Mouse (Mus musculus) MEL (cell line): ENCODE data around the gene Ddx43.

Experiments
- CTCF ChIP-seq, 3 experiments: IDR thresholded peaks in 2 of 3; conservative IDR thresholded peaks in 1 of 3; 2 replicates each; pipeline ENCODE4 v1.5.1; 2011 to 2012; ENCODE audit warnings: low read length in 3 of 3, low read depth in 2 of 3, mild to moderate bottlenecking in 2 of 3, improper control_type of control experiment in 1 of 3, inconsistent platforms in 1 of 3, mixed read lengths in 1 of 3, moderate library complexity in 1 of 3; ENCODE audit not compliant: control insufficient read depth in 1 of 3, insufficient read depth in 1 of 3, poor library complexity in 1 of 3, severe bottlenecking in 1 of 3
- E2F4 ChIP-seq: IDR thresholded peaks from 2 replicates; pipeline ENCODE4 v1.6.1; 2011; ENCODE audit warnings: low read depth, low read length, improper control_type of control experiment, borderline replicate concordance
- GATA1 ChIP-seq: IDR thresholded peaks from 2 replicates; pipeline ENCODE4 v1.6.1; 2011; ENCODE audit warnings: low read depth, low read length, improper control_type of control experiment
- KAT2A ChIP-seq: conservative IDR thresholded peaks from 2 replicates; pipeline ENCODE4 v1.6.1; 2012; ENCODE audit warnings: low read depth, low read length, improper control_type of control experiment, inconsistent platforms
- MYC ChIP-seq: IDR thresholded peaks from 2 replicates; pipeline ENCODE4 v1.6.1; 2011; ENCODE audit warnings: low read depth, mild to moderate bottlenecking, low read length, improper control_type of control experiment, moderate library complexity
- POLR2A ChIP-seq, 2 experiments: IDR thresholded peaks; 2 replicates each; pipeline ENCODE4 v1.6.1; 2011 to 2012; ENCODE audit warnings: low read length in 2 of 2, mild to moderate bottlenecking in 2 of 2, control low read depth in 1 of 2, improper control_type of control experiment in 1 of 2, low read depth in 1 of 2, moderate library complexity in 1 of 2; ENCODE audit not compliant: control insufficient read depth in 1 of 2, insufficient read depth in 1 of 2, poor library complexity in 1 of 2
- POLR2AphosphoS5 ChIP-seq: IDR thresholded peaks from 2 replicates; pipeline ENCODE4 v1.6.1; 2012; ENCODE audit warnings: low read depth, borderline replicate concordance, mild to moderate bottlenecking, inconsistent platforms, low read length, moderate library complexity, mixed read lengths
- TBP ChIP-seq: IDR thresholded peaks from 2 replicates; pipeline ENCODE4 v1.8.0; 2011; ENCODE audit warnings: low read depth, low read length, improper control_type of control experiment
- ZMIZ1 ChIP-seq: IDR thresholded peaks from 2 replicates; pipeline ENCODE4 v1.6.1; 2012; ENCODE audit warnings: low read depth, mild to moderate bottlenecking, inconsistent platforms, low read length, improper control_type of control experiment, moderate library complexity
- ZNF384 ChIP-seq: IDR thresholded peaks from 2 replicates; pipeline ENCODE4 v1.6.1; 2012; ENCODE audit warnings: low read depth, mild to moderate bottlenecking, inconsistent platforms, low read length, improper control_type of control experiment

- TF ChIP-seq CTCF (IDR thresholded peaks at IDR 0.05 in 2 of 3, conservative IDR thresholded peaks at IDR 0.05 in 1 of 3; ENCODE audit: control insufficient read depth in 1 of 3, insufficient read depth in 1 of 3, low read depth in 2 of 3, low read length in 3 of 3, poor library complexity in 1 of 3, severe bottlenecking in 1 of 3) (no peak), MYC (no peak), GATA1 (no peak), POLR2A (IDR thresholded peaks at IDR 0.05; ENCODE audit: control insufficient read depth in 1 of 2, insufficient read depth in 1 of 2, low read depth in 1 of 2, low read length in 2 of 2, poor library complexity in 1 of 2) (no peak), ZMIZ1 (no peak), TBP (no peak), ZNF384 (no peak), KAT2A (no peak), POLR2AphosphoS5 (no peak), E2F4 (no peak)
Measured at GRCm38 (mm10) chr9:78372827-78373504, 22.6 kb upstream of the Ddx43 start.
